Mouse (Mus musculus): Measurements from ENCODE around the gene Nfe2l3.

The Nfe2l3 gene

GRCm38 (mm10) chr6:51486076-51486710 is 53.7 kb downstream of the Nfe2l3 start:
- DNase-seq = no peak

DNA sequence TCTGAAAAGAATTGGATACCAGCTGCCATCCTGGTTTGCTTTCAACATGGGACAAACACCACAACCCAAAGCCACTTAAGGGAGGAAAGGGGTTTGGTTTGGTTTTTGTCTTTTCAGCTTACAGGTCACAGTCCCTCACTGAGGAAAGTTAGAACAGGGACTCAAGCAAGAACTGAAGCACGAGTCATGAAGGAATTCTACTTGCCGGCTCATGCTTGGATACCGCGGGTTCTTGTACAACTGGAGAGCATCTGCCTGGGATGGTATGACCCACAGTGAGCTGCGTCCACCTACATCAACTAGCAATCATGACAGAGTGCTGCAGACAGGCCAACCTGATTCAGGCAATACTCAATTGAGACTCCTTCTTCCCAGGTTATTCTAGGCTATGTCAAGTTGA is 54.3 kb downstream of the Nfe2l3 start:
- no peak for DNase-seq

DNA sequence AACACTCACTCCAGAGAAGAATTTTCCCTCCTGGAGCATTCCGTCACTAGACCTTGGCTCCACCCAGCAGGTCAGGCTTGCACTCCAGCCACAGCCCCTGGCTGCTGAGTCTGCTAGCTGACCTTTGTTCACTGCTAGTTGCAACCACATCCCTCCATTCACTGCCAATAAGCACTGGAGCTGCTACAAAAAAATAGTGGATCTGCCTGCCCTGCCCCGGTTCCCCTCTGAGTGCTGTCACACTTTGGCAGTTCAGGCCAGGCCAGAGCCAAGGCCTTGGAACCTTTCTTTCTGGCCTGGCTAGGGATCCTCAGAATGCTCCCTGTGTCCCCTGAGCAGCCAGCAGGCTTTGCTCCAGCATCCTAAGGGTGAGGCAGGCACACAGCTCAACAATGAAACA is 57.3 kb downstream of the Nfe2l3 start:
- peak; percentile 69 to 71 for DNase-seq

GRCm38 (mm10) chr6:51497321-51498111 is 65.0 kb downstream of the Nfe2l3 start:
- DNase-seq = no peak

- DNase-seq = no peak
These were observed 73.2 kb downstream of the Nfe2l3 start for GRCm38 (mm10) chr6:51505671-51506070.

DNA sequence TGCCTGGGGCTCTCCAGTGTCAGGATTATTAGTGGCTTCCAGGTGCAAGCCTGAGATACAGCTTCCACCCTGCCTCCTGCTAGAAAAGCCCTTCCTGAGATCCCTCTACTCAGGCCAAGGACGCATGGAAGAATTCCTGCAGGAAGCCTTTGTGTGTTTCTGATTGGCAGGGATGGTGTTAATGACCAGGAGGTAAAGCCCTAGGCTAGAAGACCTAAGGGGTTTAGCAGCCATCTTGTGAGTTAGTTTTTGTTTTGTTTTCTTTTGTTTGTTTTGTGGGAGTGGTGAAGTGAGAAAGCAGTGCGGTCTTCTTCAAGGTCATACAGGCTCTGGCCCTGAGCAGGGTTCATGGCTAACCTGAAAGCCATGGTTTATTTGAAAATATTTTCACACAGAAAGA is 75.1 kb downstream of the Nfe2l3 start:
- DNase-seq = no peak
